Mouse (Mus musculus) forebrain, embryonic 15.5 days (tissue): ENCODE results near the gene Zfp874b. TPM values are rescaled to one million over a fixed set of nuclear protein-coding genes. Genes with fewer than 3 reads are reported as not detected.
"Not testable (repeated sequence)": the region's sequence is repeated elsewhere in the genome, so short reads cannot be mapped to it uniquely, and the experiment has no call there.

ENCODE experiments used
- ATAC-seq: fragments of 200-750 bp; cut with Nextera tagmentation; replicated peaks from 2 replicates; pipeline ENCODE4 v1.8.0; 2017; ENCODE audit warnings: mild to moderate bottlenecking, moderate TSS enrichment, moderate library complexity
- H3K27ac ChIP-seq: fragments of 300-500 bp; sonication (generic); replicated peaks from 2 replicates; pipeline ENCODE4 v1.5.1; 2015; ENCODE audit warnings: mild to moderate bottlenecking, inconsistent platforms
- H3K27me3 ChIP-seq: fragments of 300-500 bp; sonication (generic); 2 replicates; pipeline ENCODE4 v1.6.1; 2015; ENCODE audit warnings: inconsistent platforms
- H3K36me3 ChIP-seq: fragments of 300-500 bp; sonication (generic); 2 replicates; pipeline ENCODE4 v1.6.1; 2015; ENCODE audit warnings: mild to moderate bottlenecking, inconsistent platforms
- H3K4me1 ChIP-seq: fragments of 300-500 bp; sonication (generic); 2 replicates; pipeline ENCODE4 v1.6.1; 2015; ENCODE audit warnings: inconsistent platforms
- H3K4me2 ChIP-seq: fragments of 300-500 bp; sonication (generic); replicated peaks from 2 replicates; pipeline ENCODE4 v1.6.1; 2015; ENCODE audit warnings: mild to moderate bottlenecking, inconsistent platforms
- H3K4me3 ChIP-seq: fragments of 300-500 bp; sonication (generic); 2 replicates; pipeline ENCODE4 v1.5.1; 2015; ENCODE audit warnings: mild to moderate bottlenecking, inconsistent platforms
- H3K9ac ChIP-seq: fragments of 300-500 bp; sonication (generic); replicated peaks from 2 replicates; pipeline ENCODE4 v1.6.1; 2015; ENCODE audit warnings: mild to moderate bottlenecking, inconsistent platforms
- H3K9me3 ChIP-seq: fragments of 300-500 bp; sonication (generic); 2 replicates; pipeline ENCODE4 v1.6.1; 2016; ENCODE audit warnings: inconsistent platforms
- WGBS: fragments of 180-500 bp; shearing (Covaris S2); methylation state at CpG from one replicate; pipeline ENCODE4 v1.1.7; 2015; ENCODE audit warnings: mixed read lengths; 5-methylcytosine and 5-hydroxymethylcytosine counted together
- polyA plus RNA-seq: library from polyadenylated mRNA; unstranded; fragments of >200 nt; fragmentation: Nextera tagmentation; extraction: Ambion mirVana; gene quantifications from 2 replicates; pipeline ENCODE4 v1.2.1, GENCODE M21; 2015

The Zfp874b gene
- polyA plus RNA-seq, 1 experiment from 2014 or later, result 3.3 TPM

DNA sequence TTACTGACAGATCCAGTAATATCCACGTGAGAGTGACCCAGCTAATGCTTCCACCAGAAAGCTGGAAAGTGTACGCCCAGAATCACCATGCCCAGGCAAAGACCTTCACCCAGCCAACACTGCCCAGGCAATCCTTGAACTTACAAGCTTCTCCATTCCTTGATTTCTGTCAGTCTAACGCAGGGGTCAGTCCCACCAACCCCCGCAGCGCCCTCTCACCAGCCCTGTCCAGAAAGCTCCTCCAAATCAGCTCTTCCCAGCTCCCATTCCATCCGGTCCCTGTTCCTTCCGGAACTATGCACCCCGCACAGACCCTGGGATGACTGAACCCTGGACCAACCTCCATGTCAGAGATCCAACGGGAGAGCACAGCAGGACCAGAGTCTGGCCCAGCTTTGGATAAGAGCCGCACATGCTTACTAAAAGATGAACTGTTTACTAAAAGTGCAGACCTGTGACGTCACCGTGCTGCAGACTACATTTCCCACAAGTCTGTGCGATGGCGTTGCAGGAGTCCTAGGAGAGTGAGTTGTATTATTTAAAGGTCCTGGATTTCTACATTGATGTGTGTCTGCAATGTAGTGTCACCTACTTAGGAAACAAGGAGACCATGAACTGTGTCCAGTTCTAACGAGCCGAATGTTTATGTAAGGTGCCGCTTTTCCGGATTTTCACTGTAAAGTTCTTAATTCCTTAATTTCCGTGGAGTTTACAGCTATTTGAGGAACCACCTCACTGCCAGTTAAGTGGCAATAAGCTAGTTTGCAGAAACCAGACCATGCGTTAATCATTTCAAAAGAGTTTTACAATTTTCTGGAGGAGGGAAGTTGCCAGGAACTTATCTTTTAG, 32.7 kb downstream of the Zfp874b start, which contains the start of gene Zfp874a:
Gene Zfp874a (minus strand): TSS at position 453 of the 849 bp plus-strand sequence.
- Histone ChIP-seq H3K36me3 (peaks cover 6% of the 10 kb centered on the region), H3K4me3 (peak within 1 kb of the TSS; percentile 59), H3K4me2 (peak within 1 kb of the TSS; percentile 68), H3K27me3 (no peaks in the 10 kb centered on the region), H3K9ac (peak within 1 kb of the TSS; percentile 55), H3K4me1 (peaks cover 8% of the 10 kb centered on the region), H3K9me3 (no peaks in the 10 kb centered on the region), H3K27ac (no peak within 1 kb of the TSS)
- 3% methylated on average over 20 of the region's 20 CpGs for WGBS
- ATAC-seq, result peak; percentile 98

DNA sequence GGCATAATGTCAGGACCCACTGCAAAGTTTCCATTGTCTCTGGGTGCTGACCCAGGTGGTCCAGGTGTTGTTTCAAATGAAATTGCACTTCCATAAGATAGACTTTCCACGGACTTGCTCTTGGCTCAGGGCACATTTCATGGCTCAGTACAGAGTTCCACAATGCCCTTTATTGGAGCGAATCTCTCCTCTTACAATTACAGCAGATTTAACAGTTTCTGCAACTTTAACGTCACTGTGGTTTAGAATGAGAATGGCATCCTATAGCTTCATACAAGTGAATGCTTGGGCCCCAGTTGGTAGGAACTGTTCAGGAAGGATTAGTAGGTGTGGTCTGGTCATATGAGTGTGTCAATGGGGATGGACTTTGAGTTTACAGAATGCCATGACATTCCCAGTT, 47.0 kb downstream of the Zfp874b start:
- H3K4me1 ChIP-seq, H3K27me3 ChIP-seq, H3K27ac ChIP-seq, H3K9ac ChIP-seq, H3K4me3 ChIP-seq, ATAC-seq, H3K9me3 ChIP-seq, H3K4me2 ChIP-seq: not testable (repeated sequence)
- 95% methylated on average over 1 of the region's 3 CpGs for WGBS
- peaks cover 15% of the 10 kb centered on the region; the same call in 1 of the 2 replicates for H3K36me3 ChIP-seq

DNA sequence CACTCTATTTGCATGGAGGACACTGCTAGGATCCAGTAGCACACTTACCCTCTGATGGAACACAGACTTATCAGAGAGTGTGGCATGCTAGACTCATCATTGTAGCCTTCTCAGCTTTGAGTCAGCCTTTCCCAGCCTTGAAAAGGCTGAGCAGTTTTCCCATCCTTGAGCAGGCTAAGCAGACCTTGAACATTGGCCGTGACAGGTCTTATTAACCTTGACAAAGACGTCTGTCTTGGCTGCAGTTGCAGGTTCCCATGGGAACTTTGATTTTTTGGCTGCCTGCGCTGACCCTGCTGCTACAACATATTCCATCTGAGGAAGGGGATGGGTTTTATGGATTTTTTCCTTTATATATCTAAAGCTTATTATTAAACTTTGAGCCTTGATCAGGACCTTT, 55.9 kb downstream of the Zfp874b start:
- no peak for ATAC-seq
- H3K4me1 ChIP-seq, result no peaks in the 10 kb centered on the region
- H3K36me3 ChIP-seq, result no peaks in the 10 kb centered on the region
- no peak overlapping the region for H3K4me2 ChIP-seq
- H3K9me3 ChIP-seq, result no peaks in the 10 kb centered on the region
- H3K9ac ChIP-seq, result no peak overlapping the region
- H3K27ac ChIP-seq, result no peak overlapping the region
- WGBS, result 82% methylated on average over 3 of the region's 3 CpGs
- H3K4me3 ChIP-seq, result no peak overlapping the region
- H3K27me3 ChIP-seq, result no peaks in the 10 kb centered on the region

DNA sequence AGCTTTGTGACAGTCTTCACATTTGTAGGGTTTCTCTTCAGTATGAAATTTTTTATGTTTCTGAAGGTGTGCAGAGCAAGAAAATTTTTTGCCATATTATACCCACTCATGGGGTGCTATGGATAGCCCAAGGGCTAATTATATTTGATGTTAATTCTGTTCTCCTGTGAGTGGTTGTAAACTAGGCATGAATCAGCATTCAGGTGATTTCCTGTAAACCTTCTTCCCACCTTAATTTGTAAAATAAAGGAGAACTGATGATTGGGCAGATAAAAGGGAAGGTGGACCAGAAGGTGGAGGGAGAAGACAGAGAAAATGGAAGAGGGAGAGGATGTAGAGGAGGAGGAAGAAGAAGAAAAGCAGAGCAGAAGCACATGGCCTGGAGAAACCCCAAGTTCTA, 58.4 kb downstream of the Zfp874b start:
- not testable (repeated sequence) for H3K4me1 ChIP-seq, H3K27ac ChIP-seq, H3K36me3 ChIP-seq, H3K4me2 ChIP-seq, ATAC-seq, H3K4me3 ChIP-seq, H3K9me3 ChIP-seq, H3K9ac ChIP-seq, H3K27me3 ChIP-seq

DNA sequence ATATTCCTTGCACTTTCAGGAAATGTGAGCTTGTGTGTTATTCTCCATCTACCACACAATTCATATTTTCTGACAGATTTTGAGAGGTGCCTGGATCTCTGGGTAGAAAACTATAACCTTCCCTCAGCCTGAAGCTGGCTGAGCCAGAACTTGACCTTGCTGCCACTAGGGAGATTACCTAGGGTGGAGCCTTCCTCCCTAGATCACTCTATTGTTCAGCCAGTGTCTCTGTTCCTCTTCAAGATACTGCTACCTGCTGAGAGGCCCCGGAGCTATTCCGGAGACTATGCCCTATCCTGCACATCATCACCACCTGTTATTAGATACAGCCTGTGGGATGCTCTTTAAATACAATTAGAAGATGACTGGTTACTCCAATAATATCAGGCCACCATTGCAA, 61.5 kb downstream of the Zfp874b start:
- 78% methylated on average over 2 of the region's 2 CpGs for WGBS
- not testable (repeated sequence) for H3K9ac ChIP-seq, H3K27me3 ChIP-seq, H3K36me3 ChIP-seq, H3K4me2 ChIP-seq, H3K9me3 ChIP-seq, H3K4me1 ChIP-seq, H3K27ac ChIP-seq, ATAC-seq, H3K4me3 ChIP-seq

Other genes with a start within 250 kb of the Zfp874b start
- 5.3 and 5.8 TPM in 2 replicates for gene Zfp458, start 205.8 kb downstream of the Zfp874b start, polyA plus RNA-seq
- gene Zfp457, start 177.8 kb downstream of the Zfp874b start, polyA plus RNA-seq, result 0.86 and 1.1 TPM in 2 replicates
- 1.6 and 2.2 TPM in 2 replicates for gene Zfp595, start 151.7 kb downstream of the Zfp874b start, polyA plus RNA-seq
- 1.3 TPM in 1 of 2 replicates, not detected in the other for gene Gm28044, start 123.7 kb downstream of the Zfp874b start, polyA plus RNA-seq
- gene Zfp953, start 123.7 kb downstream of the Zfp874b start, polyA plus RNA-seq, result 0.64 and 0.72 TPM in 2 replicates
- not detected in 2 replicates for gene Gm28041, start 108.5 kb downstream of the Zfp874b start, polyA plus RNA-seq
- 0.61 and 0.65 TPM in 2 replicates for gene Zfp456, start 108.4 kb downstream of the Zfp874b start, polyA plus RNA-seq
- 4.6 and 4.7 TPM in 2 replicates for gene Zfp429, start 84.4 kb downstream of the Zfp874b start, polyA plus RNA-seq
- gene Zfp459, start 62.8 kb downstream of the Zfp874b start, polyA plus RNA-seq, result 1.3 and 1.8 TPM in 2 replicates
- gene Zfp874a, start 32.6 kb downstream of the Zfp874b start, polyA plus RNA-seq, result 7.3 and 7.5 TPM in 2 replicates
- 12.3 and 12.6 TPM in 2 replicates for gene Zfp58, start 16.3 kb upstream of the Zfp874b start, polyA plus RNA-seq
- 0.59 TPM in 1 of 2 replicates, not detected in the other for gene Gm26965, start 41.9 kb upstream of the Zfp874b start, polyA plus RNA-seq
- gene Zfp87, start 41.9 kb upstream of the Zfp874b start, polyA plus RNA-seq, result 42.8 and 43.6 TPM in 2 replicates
- 15.3 and 16.2 TPM in 2 replicates for gene Zfp748, start 69.6 kb upstream of the Zfp874b start, polyA plus RNA-seq
- gene Zfp729b, start 125.4 kb upstream of the Zfp874b start, polyA plus RNA-seq, result 5.2 and 6.7 TPM in 2 replicates
- 0.17 and 0.46 TPM in 2 replicates for gene Gm49345, start 153.5 kb upstream of the Zfp874b start, polyA plus RNA-seq
- gene Zfp729a, start 153.5 kb upstream of the Zfp874b start, polyA plus RNA-seq, result 3.5 and 4.1 TPM in 2 replicates
- 16.2 and 21.1 TPM in 2 replicates for gene Zfp738, start 202.8 kb upstream of the Zfp874b start, polyA plus RNA-seq
- gene Zfp65, start 244.9 kb upstream of the Zfp874b start, polyA plus RNA-seq, result 11.9 and 13.2 TPM in 2 replicates